Mouse (Mus musculus) left cerebral cortex, postnatal 36 days (tissue): ENCODE measurements around the gene Dalrd3. TPM values are rescaled to one million over a fixed set of nuclear protein-coding genes. Genes with fewer than 3 reads are reported as not detected.
"Not testable (repeated sequence)": the region's sequence is repeated elsewhere in the genome, so short reads cannot be mapped to it uniquely, and the experiment has no call there.

ENCODE experiments used
- DNase-seq, 2 experiments: peaks; one replicate each; pipeline ENCODE4 v3.0.0; 2021 to 2022; ENCODE audit warnings: low spot score in 2 of 2, mixed read lengths in 1 of 2
- intact Hi-C: fragments of 180-260 bp; cut with DNase I; formaldehyde crosslinking; loops from one replicate; pipeline ENCODE4 v1.15.1; 2025
- microRNA-seq: library from miRNA; unstranded; fragments of <30 nt; microRNA quantifications from one replicate; pipeline ENCODE4 v1.2.0, GENCODE M21; 2022
- total RNA-seq, 2 experiments: library from RNA; stranded (reverse); gene quantifications; 2 replicates each; pipeline ENCODE4 v1.2.3; 2021

The Dalrd3 gene
- total RNA-seq, 2 experiments from 2014 or later: 70.1 to 99.4 TPM

- intact Hi-C loops: no loop called here
- DNase-seq: no peak
Observed at GRCm38 (mm10) chr9:108600011-108600410, 30.3 kb downstream of the Dalrd3 start.

- DNase-seq: no peak
- intact Hi-C loops: no loop called here
Observed at GRCm38 (mm10) chr9:108601986-108602385, 32.3 kb downstream of the Dalrd3 start.

- intact Hi-C loops: not testable (repeated sequence)
Observed at GRCm38 (mm10) chr9:108607929-108608328, 38.2 kb downstream of the Dalrd3 start.

GRCm38 (mm10) chr9:108608889-108609288, 39.2 kb downstream of the Dalrd3 start:
- intact Hi-C loops: no loop called here
- DNase-seq: no peak

More at GRCm38 (mm10) chr9:108607929-108608328, 38.2 kb downstream of the Dalrd3 start:
- DNase-seq: not testable (repeated sequence)

- no peak for DNase-seq
- intact Hi-C loops: no loop called here
Observed at GRCm38 (mm10) chr9:108611488-108611887, 41.8 kb downstream of the Dalrd3 start.

DNA sequence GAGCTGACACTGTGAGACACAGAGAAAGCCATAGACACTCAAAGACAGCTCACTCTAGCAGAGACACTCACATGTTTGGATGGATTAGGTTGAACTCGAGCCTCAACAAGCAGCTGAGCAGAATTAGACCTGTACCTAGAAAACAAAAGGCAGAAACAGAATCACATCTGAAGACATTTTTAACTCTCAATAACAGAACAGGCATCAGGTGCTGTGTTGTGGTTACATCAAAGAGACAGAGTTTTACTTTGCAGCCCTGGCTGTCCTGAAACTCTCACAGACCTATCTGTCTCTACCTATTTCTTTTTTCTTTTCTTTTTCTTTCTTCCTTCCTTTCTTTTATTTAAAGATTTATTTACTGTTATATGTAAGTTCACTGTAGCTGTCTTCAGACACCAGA, 47.6 kb downstream of the Dalrd3 start:
- no peak for DNase-seq

More for the DNA sequence above, 47.6 kb downstream of the Dalrd3 start:
- intact Hi-C loops: no loop called here

Small RNA genes within 50 kb of the gene (microRNA-seq; reads per million reads assigned to microRNA genes)
- gene Gm24083 (not detected), gene Mir191 (not detected), gene Mir425 (892 reads per million, percentile 77 among the genes with 10 or more reads in this experiment)

Other genes starting within 250 kb of the Dalrd3 start
- gene Gpx1, start 231.0 kb upstream of the Dalrd3 start, total RNA-seq: 100 to 1,000 TPM; 105 to 110 TPM
- gene Usp4, start 222.0 kb upstream of the Dalrd3 start, total RNA-seq: 100 to 1,000 TPM in 1 of 2 experiments, 10 to 100 TPM in 1; 99.3 to 122 TPM
- gene 1700102P08Rik, start 177.1 kb upstream of the Dalrd3 start, total RNA-seq: 1 to 10 TPM; 1.5 to 3.2 TPM
- under 1 TPM; 0.14 to 0.15 TPM for gene Ccdc36, start 141.4 kb upstream of the Dalrd3 start, total RNA-seq
- not detected for gene BC048562, start 133.4 kb upstream of the Dalrd3 start, total RNA-seq
- gene Ccdc71, start 109.4 kb upstream of the Dalrd3 start, total RNA-seq: 10 to 100 TPM; 36.1 to 41.5 TPM
- 10 to 100 TPM; 31.1 to 33.9 TPM for gene Klhdc8b, start 108.3 kb upstream of the Dalrd3 start, total RNA-seq
- gene Lamb2, start 90.2 kb upstream of the Dalrd3 start, total RNA-seq: 10 to 100 TPM; 22.8 to 43.1 TPM
- gene Usp19, start 79.3 kb upstream of the Dalrd3 start, total RNA-seq: 100 to 1,000 TPM; 124 to 154 TPM
- gene Qars, start 62.2 kb upstream of the Dalrd3 start, total RNA-seq: 10 to 100 TPM; 73.6 to 76.9 TPM
- 100 to 1,000 TPM; 135 to 149 TPM for gene Qrich1, start 53.1 kb upstream of the Dalrd3 start, total RNA-seq
- gene Impdh2, start 9.6 kb upstream of the Dalrd3 start, total RNA-seq: 10 to 100 TPM; 47.7 to 47.9 TPM
- gene Ndufaf3, start 2.5 kb upstream of the Dalrd3 start, total RNA-seq: 10 to 100 TPM; 62.8 to 70.1 TPM
- gene Wdr6, start 8.9 kb downstream of the Dalrd3 start, total RNA-seq: 100 to 1,000 TPM; 112 to 118 TPM
- gene P4htm, start 27.8 kb downstream of the Dalrd3 start, total RNA-seq: 10 to 100 TPM; 87.0 to 93.7 TPM
- gene Arih2, start 79.5 kb downstream of the Dalrd3 start, total RNA-seq: 10 to 100 TPM; 49.5 to 53.5 TPM
- 10 to 100 TPM; 11.8 to 14.1 TPM for gene Slc25a20, start 92.2 kb downstream of the Dalrd3 start, total RNA-seq
- gene Prkar2a, start 119.4 kb downstream of the Dalrd3 start, total RNA-seq: 10 to 100 TPM; 45.8 to 49.2 TPM
- 100 to 1,000 TPM; 155 to 158 TPM for gene Ip6k2, start 213.9 kb downstream of the Dalrd3 start, total RNA-seq
- 10 to 100 TPM; 56.0 to 60.6 TPM for gene Nckipsd, start 238.5 kb downstream of the Dalrd3 start, total RNA-seq